Mouse (Mus musculus) megakaryocyte, embryonic 14.5 days (primary cell): ENCODE results near the gene Rps15.

ENCODE experiments used
- FLI1 ChIP-seq: IDR thresholded peaks from 2 replicates; pipeline ENCODE4 v1.6.1; 2012; ENCODE audit warnings: low read length, inconsistent platforms, mixed read lengths
- GATA1 ChIP-seq: IDR thresholded peaks from 3 replicates; pipeline ENCODE4 v1.6.1; 2012; ENCODE audit warnings: mixed read lengths, low read length, inconsistent platforms, borderline replicate concordance

GRCm38 (mm10) chr10:80279273-80279672 is 13.0 kb upstream of the Rps15 start:
- TF ChIP-seq GATA1 (no peak), FLI1 (no peak)
